Mouse (Mus musculus) ES-E14 (cell line): ENCODE measurements around the gene Dohh. TPM values are rescaled to one million over a fixed set of nuclear protein-coding genes. Genes with fewer than 3 reads are reported as not detected.

Experiments
- DNase-seq: peaks from one replicate; pipeline ENCODE4 v3.0.0-alpha.2; 2013; ENCODE audit warnings: low read depth, low spot score
- H3K27ac ChIP-seq: 2 replicates; pipeline ENCODE4 v1.5.1; 2012; ENCODE audit warnings: low read depth, mild to moderate bottlenecking, low read length, moderate library complexity, mixed read lengths; ENCODE audit not compliant: poor library complexity, insufficient read depth, severe bottlenecking
- H3K36me3 ChIP-seq: 2 replicates; pipeline ENCODE4 v1.6.1; 2012; ENCODE audit warnings: mild to moderate bottlenecking, low read length, moderate library complexity, mixed read lengths; ENCODE audit not compliant: control insufficient read depth, poor library complexity, insufficient read depth, severe bottlenecking
- H3K4me1 ChIP-seq, 2 experiments: fragments of 150-350 bp in 1 of 2; sonication (generic) in 1 of 2; 2 replicates each; pipeline ENCODE4 v1.6.1; 2012; ENCODE audit warnings: low read length in 2 of 2, mild to moderate bottlenecking in 1 of 2, mixed read lengths in 1 of 2; ENCODE audit not compliant: control insufficient read depth in 2 of 2, insufficient read depth in 2 of 2, poor library complexity in 1 of 2
- H3K4me3 ChIP-seq, 2 experiments: fragments of 150-350 bp in 1 of 2; sonication (generic) in 1 of 2; 2 replicates each; pipeline ENCODE4 v1.5.1; 2012; ENCODE audit warnings: low read length in 2 of 2, low read depth in 1 of 2, mild to moderate bottlenecking in 1 of 2, mixed read lengths in 1 of 2; ENCODE audit not compliant: insufficient read depth in 1 of 2, poor library complexity in 1 of 2, severe bottlenecking in 1 of 2
- H3K9ac ChIP-seq: 2 replicates; pipeline ENCODE4 v1.6.1; 2012; ENCODE audit warnings: low read depth, mild to moderate bottlenecking, low read length, mixed read lengths; ENCODE audit not compliant: poor library complexity, insufficient read depth, severe bottlenecking
- H3K9me3 ChIP-seq: fragments of 150-350 bp; sonication (generic); 2 replicates; pipeline ENCODE4 v1.6.1; 2012; ENCODE audit warnings: low read depth, mild to moderate bottlenecking, low read length; ENCODE audit not compliant: control insufficient read depth, insufficient read depth
- CHD2 ChIP-seq: IDR thresholded peaks from 2 replicates; pipeline ENCODE4 v1.6.1; 2014; ENCODE audit warnings: mild to moderate bottlenecking, low read depth, low read length, inconsistent platforms
- HCFC1 ChIP-seq: IDR thresholded peaks from 2 replicates; pipeline ENCODE4 v1.6.1; 2012; ENCODE audit warnings: low read length, inconsistent platforms, borderline replicate concordance; ENCODE audit not compliant: insufficient read depth
- MAFK ChIP-seq: IDR thresholded peaks from 2 replicates; pipeline ENCODE4 v1.6.1; 2014; ENCODE audit warnings: mild to moderate bottlenecking, low read depth, low read length, inconsistent platforms; ENCODE audit not compliant: insufficient read depth
- ZC3H11A ChIP-seq: IDR thresholded peaks from 2 replicates; pipeline ENCODE4 v1.6.1; 2012; ENCODE audit warnings: low read depth, mild to moderate bottlenecking, inconsistent platforms, low read length, borderline replicate concordance
- ZNF384 ChIP-seq: IDR thresholded peaks from 2 replicates; pipeline ENCODE4 v1.6.1; 2012; ENCODE audit warnings: low read depth, low read length, inconsistent platforms
- in situ Hi-C, 2 experiments: fragments of 600-800 bp; cut with MboI; formaldehyde crosslinking; loops; one replicate each; pipeline ENCODE4 v1.15.1; 2025; ENCODE audit warnings: low sequenced_read_pairs in 2 of 2, inconsistent platforms in 1 of 2; ENCODE audit not compliant: unreplicated experiment in 2 of 2
- total RNA-seq: library from RNA; depleted of rRNA; stranded (reverse); fragments of 300-350 nt; gene quantifications from 2 replicates; pipeline ENCODE4 v1.2.3, GENCODE M21; 2012

Dohh gene
- total RNA-seq, 1 experiment: 168 TPM

GRCm38 (mm10) chr10:81421797-81422100 is 37.5 kb downstream of the Dohh start:
- DNase-seq: no peak
- in situ Hi-C loops: no loop called here

DNA sequence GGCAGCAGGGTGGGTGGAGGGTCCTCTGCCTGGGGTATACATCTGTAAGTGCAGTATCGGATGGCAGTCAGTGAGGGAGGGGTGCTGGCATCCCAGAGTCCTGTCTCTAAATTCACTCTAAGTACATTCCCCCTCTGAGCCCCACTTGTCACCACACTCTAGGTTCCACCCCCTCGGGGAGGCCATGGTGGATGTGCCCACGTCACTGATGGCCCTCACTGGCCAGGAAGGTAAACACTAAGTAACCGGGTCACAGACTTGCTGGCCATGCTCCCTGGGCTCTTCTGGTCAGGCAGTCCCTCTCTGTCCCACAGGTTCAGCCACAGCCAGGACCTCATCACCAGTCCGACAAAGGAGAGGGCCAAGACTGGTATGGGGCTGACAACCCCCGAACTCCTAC is 38.0 kb downstream of the Dohh start:
- Histone ChIP-seq H3K9ac (no peak overlapping the region), H3K4me3 (no peak overlapping the region), H3K27ac (no peak overlapping the region), H3K36me3 (no peaks in the 10 kb centered on the region), H3K4me1 (peaks cover 5 to 55% of the 10 kb centered on the region in 2 experiments), H3K9me3 (no peaks in the 10 kb centered on the region)
- in situ Hi-C loops: no loop called here
- TF ChIP-seq HCFC1: no peak
- no peak for TF ChIP-seq ZC3H11A
- TF ChIP-seq CHD2: no peak
- no peak for TF ChIP-seq ZNF384
- no peak for TF ChIP-seq MAFK
- DNase-seq: no peak

More at GRCm38 (mm10) chr10:81421797-81422100, 37.5 kb downstream of the Dohh start:
- no peak overlapping the region for H3K9ac ChIP-seq
- no peaks in the 10 kb centered on the region for H3K9me3 ChIP-seq
- H3K4me1 ChIP-seq: peaks cover 5 to 55% of the 10 kb centered on the region in 2 experiments
- no peak overlapping the region for H3K4me3 ChIP-seq
- TF ChIP-seq CHD2: no peak
- TF ChIP-seq ZNF384: no peak
- TF ChIP-seq ZC3H11A: no peak
- no peak for TF ChIP-seq MAFK
- no peak for TF ChIP-seq HCFC1
- no peaks in the 10 kb centered on the region for H3K36me3 ChIP-seq
- no peak overlapping the region for H3K27ac ChIP-seq

DNA sequence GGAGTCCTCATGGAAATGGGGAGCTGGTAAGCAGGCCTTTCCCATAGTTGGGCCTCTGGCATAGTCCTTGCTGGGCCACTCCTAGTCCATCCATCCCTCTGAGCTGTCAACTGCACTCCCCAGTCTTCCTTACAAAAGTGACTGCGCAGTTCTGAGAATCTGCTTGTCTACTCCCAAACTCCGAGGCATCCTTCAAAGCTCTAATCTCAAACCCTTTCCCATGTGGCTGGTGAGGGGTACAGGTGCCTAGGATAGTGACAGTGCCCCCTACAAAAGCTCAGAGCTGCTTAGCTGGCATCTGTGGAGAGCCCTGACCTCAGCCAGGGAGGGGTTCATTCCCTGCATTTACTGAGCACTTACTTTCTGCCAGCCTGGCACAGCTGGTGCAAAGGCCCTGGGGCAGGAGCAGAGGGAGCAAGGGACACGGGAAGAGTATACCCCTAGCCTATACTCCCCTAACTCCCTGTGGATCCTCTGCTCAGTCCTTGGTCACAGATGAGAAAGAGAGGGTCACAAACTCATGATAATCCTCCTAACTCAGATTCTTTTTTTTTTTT is 38.5 kb downstream of the Dohh start:
- peaks cover 5 to 51% of the 10 kb centered on the region in 2 experiments for H3K4me1 ChIP-seq
- no peak overlapping the region for H3K9ac ChIP-seq
- no peak overlapping the region for H3K27ac ChIP-seq
- H3K36me3 ChIP-seq: no peaks in the 10 kb centered on the region
- in situ Hi-C loops: no loop called here
- DNase-seq: no peak
- H3K9me3 ChIP-seq: no peaks in the 10 kb centered on the region
- no peak overlapping the region for H3K4me3 ChIP-seq
- TF ChIP-seq ZC3H11A: no peak
- no peak for TF ChIP-seq CHD2
- no peak for TF ChIP-seq MAFK
- TF ChIP-seq HCFC1: no peak
- TF ChIP-seq ZNF384: no peak

DNA sequence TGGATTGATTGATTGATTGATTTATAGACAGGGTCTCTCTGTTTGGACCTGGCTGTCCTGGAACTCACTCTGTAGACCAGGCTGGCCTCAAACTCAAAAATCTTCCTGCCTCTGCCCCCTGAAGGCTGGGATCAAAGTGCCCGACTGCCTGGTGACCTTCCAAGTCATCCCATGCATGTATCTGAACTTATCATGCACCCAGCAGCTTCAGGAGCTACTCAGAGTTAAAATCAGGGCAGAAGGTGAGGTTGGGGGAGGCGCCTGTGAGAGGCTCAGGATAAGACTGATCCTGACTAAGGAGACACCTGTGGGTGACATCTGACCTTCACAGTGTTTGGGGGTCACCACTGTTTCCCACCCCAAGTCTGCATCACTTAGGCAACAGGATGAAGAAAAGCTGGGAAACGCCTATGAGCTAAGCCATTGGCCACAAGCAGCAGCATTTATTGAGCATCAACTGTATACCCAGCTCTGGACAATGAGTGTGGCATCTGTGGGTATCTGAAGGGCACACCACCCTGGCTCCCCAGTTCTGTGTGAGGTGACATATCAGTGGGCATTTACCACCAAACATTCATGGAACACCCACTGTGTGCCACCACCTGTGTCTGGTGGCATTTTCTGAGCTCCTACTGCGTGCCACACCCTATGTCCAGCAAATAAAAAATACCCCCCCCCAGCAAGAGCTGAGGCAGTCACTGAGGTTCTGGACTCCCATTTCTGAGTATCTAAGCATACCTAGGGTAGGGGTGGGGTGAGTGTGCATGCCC is 39.4 kb downstream of the Dohh start:
- in situ Hi-C loops: no loop called here
- Histone ChIP-seq H3K36me3 (no peaks in the 10 kb centered on the region), H3K9ac (no peak overlapping the region), H3K9me3 (no peaks in the 10 kb centered on the region), H3K4me1 (peaks cover 5 to 45% of the 10 kb centered on the region in 2 experiments), H3K4me3 (no peak overlapping the region), H3K27ac (no peak overlapping the region)
- TF ChIP-seq MAFK: no peak
- TF ChIP-seq HCFC1: no peak
- no peak for TF ChIP-seq ZNF384
- no peak for TF ChIP-seq ZC3H11A
- TF ChIP-seq CHD2: no peak
- DNase-seq: no peak
